Mouse (Mus musculus): Measurements from ENCODE around the gene Tulp4. TPM values are rescaled to one million over a fixed set of nuclear protein-coding genes. Genes with fewer than 3 reads are reported as not detected.

Gene Tulp4
- polyA plus RNA-seq, 1 experiment = 137 TPM

GRCm38 (mm10) chr17:6164911-6165310, 58.7 kb downstream of the Tulp4 start:
- TF ChIP-seq POLR2A (IDR thresholded peaks at IDR 0.05; ENCODE audit: insufficient read depth, low read depth, low read length) = no peak
- TF ChIP-seq CTCF (IDR thresholded peaks at IDR 0.05; ENCODE audit: insufficient read depth, low read depth, low read length) = no peak
- Histone ChIP-seq H3K4me3 (ENCODE audit: insufficient read depth, low read depth, low read length) (no peak overlapping the region), H3K27ac (ENCODE audit: insufficient read depth, low read depth, low read length) (no peak overlapping the region), H3K4me1 (ENCODE audit: control insufficient read depth, insufficient read depth, low read length) (peaks cover 4% of the 10 kb centered on the region; the same call in 1 of the 2 replicates)
- WGBS = 62% methylated on average over 4 of the region's 4 CpGs

GRCm38 (mm10) chr17:6172440-6172839, 66.2 kb downstream of the Tulp4 start:
- Histone ChIP-seq H3K4me3 (ENCODE audit: insufficient read depth, low read depth, low read length) (no peak overlapping the region), H3K27ac (ENCODE audit: insufficient read depth, low read depth, low read length) (no peak overlapping the region; the same call in 1 of the 2 replicates), H3K4me1 (ENCODE audit: control insufficient read depth, insufficient read depth, low read length) (peaks cover 12% of the 10 kb centered on the region)
- WGBS = 24% methylated on average over 7 of the region's 7 CpGs
- TF ChIP-seq POLR2A (IDR thresholded peaks at IDR 0.05; ENCODE audit: insufficient read depth, low read depth, low read length) (no peak), CTCF (IDR thresholded peaks at IDR 0.05; ENCODE audit: insufficient read depth, low read depth, low read length) (no peak)

DNA sequence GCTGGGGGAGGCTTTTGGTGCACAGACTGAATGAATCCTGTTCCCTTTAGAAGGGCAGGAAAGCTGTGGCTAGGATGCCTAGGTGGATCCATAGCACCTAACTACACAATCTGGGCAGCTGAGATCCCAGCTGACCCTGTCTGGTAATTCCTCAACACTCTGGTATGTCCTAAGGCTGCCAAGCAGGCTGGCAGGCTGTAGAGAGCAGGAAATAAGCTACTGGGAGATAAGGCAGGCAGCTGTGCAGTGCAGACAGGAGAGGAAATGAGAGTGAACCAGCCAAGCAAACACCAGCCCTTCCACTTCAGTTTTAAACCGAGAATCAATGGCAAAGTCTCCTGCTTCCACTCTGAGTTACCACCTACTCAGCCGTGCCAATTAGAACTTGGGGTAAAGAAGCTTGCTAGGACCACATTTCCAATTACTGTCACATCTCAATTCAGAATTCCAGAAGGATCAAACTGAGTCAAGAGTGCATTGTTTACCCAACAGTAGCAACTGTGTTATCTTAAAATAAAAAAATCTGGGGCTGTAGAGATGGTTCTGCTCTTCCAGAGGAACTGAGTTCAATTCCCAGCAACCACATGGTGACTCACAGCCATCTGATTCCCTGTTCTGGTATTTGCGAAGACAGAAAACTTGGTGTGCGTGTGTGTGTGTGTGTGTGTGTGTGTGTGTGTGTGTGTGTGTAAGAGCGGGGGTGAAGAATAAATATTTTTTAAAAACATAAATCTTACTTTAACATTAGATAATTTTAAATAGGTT, 66.9 kb downstream of the Tulp4 start:
- H3K4me1 ChIP-seq (ENCODE audit: control insufficient read depth, insufficient read depth, low read length) = peaks cover 11% of the 10 kb centered on the region
- no peak overlapping the region for H3K4me3 ChIP-seq (ENCODE audit: insufficient read depth, low read depth, low read length)
- WGBS = 32% methylated on average over 5 of the region's 5 CpGs
- H3K27ac ChIP-seq (ENCODE audit: insufficient read depth, low read depth, low read length) = peak overlapping the region; percentile 74
- TF ChIP-seq CTCF (IDR thresholded peaks at IDR 0.05; ENCODE audit: insufficient read depth, low read depth, low read length) (no peak), POLR2A (IDR thresholded peaks at IDR 0.05; ENCODE audit: insufficient read depth, low read depth, low read length) (no peak)

DNA sequence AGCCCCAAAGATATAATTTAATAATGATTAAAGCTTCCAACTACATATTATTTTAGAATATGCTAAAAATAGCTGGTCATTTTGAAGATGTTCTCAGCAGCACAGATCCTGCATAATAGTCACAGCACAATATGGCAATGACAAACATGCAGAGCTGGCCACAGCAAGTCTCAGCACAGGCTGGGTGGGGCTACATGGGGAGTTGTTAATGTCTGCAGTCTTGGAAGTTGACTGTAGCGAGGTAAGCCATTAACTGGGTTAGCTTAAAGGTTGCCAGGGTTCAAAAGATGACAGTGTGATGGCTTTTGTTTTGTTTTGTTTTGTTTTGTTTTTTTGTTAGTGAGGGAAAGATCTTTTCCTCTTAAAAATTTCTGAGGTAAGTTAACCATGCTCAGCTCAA, 68.3 kb downstream of the Tulp4 start:
- H3K27ac ChIP-seq (ENCODE audit: insufficient read depth, low read depth, low read length) = no peak overlapping the region
- 90% methylated on average over 1 of the region's 1 CpGs for WGBS
- no peak overlapping the region for H3K4me3 ChIP-seq (ENCODE audit: insufficient read depth, low read depth, low read length)
- peaks cover 17% of the 10 kb centered on the region for H3K4me1 ChIP-seq (ENCODE audit: control insufficient read depth, insufficient read depth, low read length)
- no peak for TF ChIP-seq CTCF (IDR thresholded peaks at IDR 0.05; ENCODE audit: insufficient read depth, low read depth, low read length)
- TF ChIP-seq POLR2A (IDR thresholded peaks at IDR 0.05; ENCODE audit: insufficient read depth, low read depth, low read length) = no peak

DNA sequence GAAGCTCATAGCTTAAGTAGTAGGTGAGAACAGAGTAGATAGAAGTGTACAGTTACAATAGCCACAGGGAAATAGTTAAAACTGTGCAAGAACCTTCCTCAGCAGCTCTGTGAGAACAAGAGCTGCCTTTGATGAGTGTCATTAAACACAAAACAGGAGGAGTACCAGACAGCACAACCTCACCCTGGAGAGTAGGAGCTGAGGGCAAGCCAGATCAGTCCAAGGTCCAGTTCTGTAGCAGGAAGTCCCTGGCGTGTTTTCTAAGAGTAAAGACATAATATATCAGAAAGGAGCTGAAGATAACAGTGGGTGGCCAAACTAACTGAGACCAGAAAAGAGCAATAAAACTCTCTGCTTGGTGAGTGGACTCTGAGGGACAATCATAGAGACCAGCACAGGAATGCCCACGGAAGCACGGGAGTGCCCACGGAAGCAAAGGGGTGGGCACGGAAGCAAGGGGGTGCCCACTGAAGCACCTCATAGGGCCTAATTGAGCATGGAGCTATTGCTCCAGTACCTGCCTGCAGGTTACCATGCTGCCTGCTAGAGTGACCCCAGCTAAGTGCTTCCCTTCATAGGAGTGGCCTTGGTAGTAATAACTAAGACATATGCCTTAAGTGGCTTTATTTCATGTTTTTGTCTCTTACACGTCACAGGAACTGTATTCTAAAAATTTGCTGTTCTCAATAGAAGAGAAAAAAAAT, 72.5 kb downstream of the Tulp4 start:
- TF ChIP-seq CTCF (IDR thresholded peaks at IDR 0.05; ENCODE audit: insufficient read depth, low read depth, low read length) = no peak
- TF ChIP-seq POLR2A (IDR thresholded peaks at IDR 0.05; ENCODE audit: insufficient read depth, low read depth, low read length) = no peak
- Histone ChIP-seq H3K4me3 (ENCODE audit: insufficient read depth, low read depth, low read length) (no peak overlapping the region), H3K4me1 (ENCODE audit: control insufficient read depth, insufficient read depth, low read length) (peaks cover 12% of the 10 kb centered on the region), H3K27ac (ENCODE audit: insufficient read depth, low read depth, low read length) (no peak overlapping the region)
- 79% methylated on average over 6 of the region's 6 CpGs for WGBS

GRCm38 (mm10) chr17:6179389-6179788, 73.2 kb downstream of the Tulp4 start:
- TF ChIP-seq POLR2A (IDR thresholded peaks at IDR 0.05; ENCODE audit: insufficient read depth, low read depth, low read length) (no peak), CTCF (IDR thresholded peaks at IDR 0.05; ENCODE audit: insufficient read depth, low read depth, low read length) (no peak)
- H3K4me3 ChIP-seq (ENCODE audit: insufficient read depth, low read depth, low read length) = no peak overlapping the region
- peak overlapping the region; percentile 64; the same call in 1 of the 2 replicates for H3K27ac ChIP-seq (ENCODE audit: insufficient read depth, low read depth, low read length)
- H3K4me1 ChIP-seq (ENCODE audit: control insufficient read depth, insufficient read depth, low read length) = peaks cover 12% of the 10 kb centered on the region
- WGBS = 58% methylated on average over 4 of the region's 4 CpGs

- peak overlapping the region; percentile 3; the same call in 1 of the 2 replicates for H3K27ac ChIP-seq (ENCODE audit: insufficient read depth, low read depth, low read length)
Observed at GRCm38 (mm10) chr17:6180421-6180820, 74.2 kb downstream of the Tulp4 start.

GRCm38 (mm10) chr17:6182715-6183114, 76.5 kb downstream of the Tulp4 start:
- 85% methylated on average over 4 of the region's 4 CpGs for WGBS
- TF ChIP-seq POLR2A (IDR thresholded peaks at IDR 0.05; ENCODE audit: insufficient read depth, low read depth, low read length) (no peak), CTCF (IDR thresholded peaks at IDR 0.05; ENCODE audit: insufficient read depth, low read depth, low read length) (no peak)
- Histone ChIP-seq H3K4me1 (ENCODE audit: control insufficient read depth, insufficient read depth, low read length) (peaks cover 12% of the 10 kb centered on the region), H3K27ac (ENCODE audit: insufficient read depth, low read depth, low read length) (no peak overlapping the region), H3K4me3 (ENCODE audit: insufficient read depth, low read depth, low read length) (no peak overlapping the region)

More at GRCm38 (mm10) chr17:6180421-6180820, 74.2 kb downstream of the Tulp4 start:
- WGBS = 9% methylated on average over 3 of the region's 3 CpGs
- Histone ChIP-seq H3K4me1 (ENCODE audit: control insufficient read depth, insufficient read depth, low read length) (peaks cover 12% of the 10 kb centered on the region), H3K4me3 (ENCODE audit: insufficient read depth, low read depth, low read length) (no peak overlapping the region)
- TF ChIP-seq POLR2A (IDR thresholded peaks at IDR 0.05; ENCODE audit: insufficient read depth, low read depth, low read length) (no peak), CTCF (IDR thresholded peaks at IDR 0.05; ENCODE audit: insufficient read depth, low read depth, low read length) (no peak)

DNA sequence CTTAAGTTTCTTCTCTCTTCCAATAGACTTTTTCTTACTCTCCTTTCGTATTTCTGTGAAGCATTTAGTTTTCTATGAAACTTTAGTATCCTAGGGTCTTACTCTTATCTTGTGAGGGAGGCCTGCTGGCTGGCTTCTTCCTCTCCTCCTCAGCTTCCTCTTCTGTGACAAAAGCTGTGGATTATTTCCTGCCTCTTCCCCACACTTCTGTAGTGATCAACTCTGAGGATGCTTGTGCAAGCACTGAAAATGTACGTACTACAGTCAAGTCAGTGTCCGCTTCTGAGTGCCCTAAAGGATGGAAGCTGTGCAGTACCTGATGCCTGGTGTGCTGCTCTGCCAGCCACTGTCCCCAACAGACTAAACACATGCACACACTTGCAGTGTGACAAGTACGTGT, 80.4 kb downstream of the Tulp4 start:
- no peak overlapping the region for H3K27ac ChIP-seq (ENCODE audit: insufficient read depth, low read depth, low read length)
- H3K4me1 ChIP-seq (ENCODE audit: control insufficient read depth, insufficient read depth, low read length) = no peaks in the 10 kb centered on the region
- WGBS = 92% methylated on average over 4 of the region's 4 CpGs
- no peak for TF ChIP-seq POLR2A (IDR thresholded peaks at IDR 0.05; ENCODE audit: insufficient read depth, low read depth, low read length)
- TF ChIP-seq CTCF (IDR thresholded peaks at IDR 0.05; ENCODE audit: insufficient read depth, low read depth, low read length) = no peak
- no peak overlapping the region for H3K4me3 ChIP-seq (ENCODE audit: insufficient read depth, low read depth, low read length)
